Mouse (Mus musculus): Measurements from ENCODE around the gene Itgb5. TPM values are rescaled to one million over a fixed set of nuclear protein-coding genes. Genes with fewer than 3 reads are reported as not detected.

The Itgb5 gene
- polyA plus RNA-seq, 1 experiment from 2014 or later, result 13.5 TPM

GRCm38 (mm10) chr16:33840616-33841015 lies 11.2 kb downstream of the Itgb5 start:
- Histone ChIP-seq H3K4me2 (ENCODE audit: low read length) (no peak overlapping the region), H3K4me1 (ENCODE audit: control insufficient read depth, insufficient read depth, low read length) (peaks cover 3% of the 10 kb centered on the region; the same call in 1 of the 2 replicates), H3K4me3 (ENCODE audit: low read depth, low read length) (no peak overlapping the region), H3K27ac (ENCODE audit: low read length) (no peak overlapping the region), H3K27me3 (ENCODE audit: control insufficient read depth, insufficient read depth, low read depth, low read length) (no peaks in the 10 kb centered on the region; the same call in 1 of the 2 replicates), H3K36me3 (ENCODE audit: control insufficient read depth, insufficient read depth, low read length) (no peaks in the 10 kb centered on the region), H3K9ac (ENCODE audit: low read depth, low read length) (no peak overlapping the region), H3K9me3 (replicated peaks; ENCODE audit: control insufficient read depth, low read length, poor library complexity, severe bottlenecking) (no peaks in the 10 kb centered on the region)
- no peak for ATAC-seq
- 66% methylated on average over 6 of the region's 6 CpGs for WGBS

GRCm38 (mm10) chr16:33842081-33842880 lies 12.8 kb downstream of the Itgb5 start:
- ATAC-seq, result no peak
- Histone ChIP-seq H3K9ac (ENCODE audit: low read depth, low read length) (no peak overlapping the region), H3K27me3 (ENCODE audit: control insufficient read depth, insufficient read depth, low read depth, low read length) (no peaks in the 10 kb centered on the region; the same call in 1 of the 2 replicates), H3K4me3 (ENCODE audit: low read depth, low read length) (no peak overlapping the region), H3K27ac (ENCODE audit: low read length) (no peak overlapping the region), H3K4me2 (ENCODE audit: low read length) (no peak overlapping the region), H3K4me1 (ENCODE audit: control insufficient read depth, insufficient read depth, low read length) (peaks cover 3% of the 10 kb centered on the region; the same call in 1 of the 2 replicates), H3K36me3 (ENCODE audit: control insufficient read depth, insufficient read depth, low read length) (no peaks in the 10 kb centered on the region), H3K9me3 (replicated peaks; ENCODE audit: control insufficient read depth, low read length, poor library complexity, severe bottlenecking) (no peaks in the 10 kb centered on the region)
- WGBS, result 63% methylated on average over 12 of the region's 12 CpGs

- no peak for ATAC-seq
- Histone ChIP-seq H3K4me1 (ENCODE audit: control insufficient read depth, insufficient read depth, low read length) (peaks cover 3% of the 10 kb centered on the region; the same call in 1 of the 2 replicates), H3K9ac (ENCODE audit: low read depth, low read length) (no peak overlapping the region), H3K27ac (ENCODE audit: low read length) (no peak overlapping the region), H3K36me3 (ENCODE audit: control insufficient read depth, insufficient read depth, low read length) (no peaks in the 10 kb centered on the region), H3K4me3 (ENCODE audit: low read depth, low read length) (no peak overlapping the region), H3K9me3 (replicated peaks; ENCODE audit: control insufficient read depth, low read length, poor library complexity, severe bottlenecking) (no peaks in the 10 kb centered on the region), H3K27me3 (ENCODE audit: control insufficient read depth, insufficient read depth, low read depth, low read length) (no peaks in the 10 kb centered on the region; the same call in 1 of the 2 replicates), H3K4me2 (ENCODE audit: low read length) (no peak overlapping the region)
- 27% methylated on average over 4 of the region's 4 CpGs for WGBS
Measured at GRCm38 (mm10) chr16:33844150-33844611, 14.7 kb downstream of the Itgb5 start.

DNA sequence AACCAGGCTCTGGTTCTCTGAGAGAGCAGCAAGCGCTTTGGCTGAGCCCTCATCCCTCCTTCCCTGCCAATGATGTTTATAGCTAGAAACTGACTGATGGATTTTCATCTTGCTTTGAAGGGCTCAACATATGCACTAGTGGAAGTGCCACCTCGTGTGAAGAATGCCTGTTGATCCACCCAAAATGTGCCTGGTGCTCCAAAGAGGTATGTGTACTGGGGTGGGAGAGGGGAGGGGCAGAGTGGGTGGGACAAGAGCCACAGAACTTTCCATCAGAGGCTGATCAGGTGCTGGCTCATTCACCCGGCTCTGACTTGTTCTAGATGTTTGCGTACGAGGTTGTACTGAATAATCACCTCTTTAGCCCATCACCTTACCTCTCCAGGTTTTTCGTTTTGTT lies 15.4 kb downstream of the Itgb5 start:
- Histone ChIP-seq H3K36me3 (ENCODE audit: control insufficient read depth, insufficient read depth, low read length) (no peaks in the 10 kb centered on the region), H3K4me3 (ENCODE audit: low read depth, low read length) (no peak overlapping the region), H3K4me1 (ENCODE audit: control insufficient read depth, insufficient read depth, low read length) (peaks cover 3% of the 10 kb centered on the region; the same call in 1 of the 2 replicates), H3K27me3 (ENCODE audit: control insufficient read depth, insufficient read depth, low read depth, low read length) (no peaks in the 10 kb centered on the region; the same call in 1 of the 2 replicates), H3K27ac (ENCODE audit: low read length) (no peak overlapping the region), H3K4me2 (ENCODE audit: low read length) (no peak overlapping the region), H3K9me3 (replicated peaks; ENCODE audit: control insufficient read depth, low read length, poor library complexity, severe bottlenecking) (no peaks in the 10 kb centered on the region), H3K9ac (ENCODE audit: low read depth, low read length) (no peak overlapping the region)
- WGBS, result 79% methylated on average over 6 of the region's 6 CpGs
- no peak for ATAC-seq

DNA sequence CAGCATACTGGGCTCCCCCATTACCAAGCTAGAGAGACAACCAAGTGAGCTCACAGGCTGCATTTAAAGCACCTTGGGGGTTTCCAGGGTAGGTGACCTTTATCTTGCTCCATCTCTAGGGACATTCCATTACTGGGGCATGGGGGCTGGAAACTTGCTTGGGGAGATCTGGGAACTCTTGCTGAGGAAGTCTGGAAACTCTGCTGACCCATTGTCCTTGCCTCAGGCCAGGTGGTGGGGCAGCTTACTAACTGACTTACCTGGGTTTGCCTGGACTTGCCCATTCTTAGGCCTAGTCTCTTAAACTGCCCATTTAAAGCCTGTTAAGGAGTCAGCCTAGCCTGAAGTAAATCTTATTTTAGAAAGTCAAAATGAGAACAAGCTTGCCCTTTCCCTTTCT lies 23.8 kb downstream of the Itgb5 start:
- H3K4me3 ChIP-seq (ENCODE audit: low read depth, low read length), result no peak overlapping the region
- no peak overlapping the region for H3K9ac ChIP-seq (ENCODE audit: low read depth, low read length)
- no peaks in the 10 kb centered on the region for H3K27me3 ChIP-seq (ENCODE audit: control insufficient read depth, insufficient read depth, low read depth, low read length)
- ATAC-seq, result no peak
- no peak overlapping the region for H3K27ac ChIP-seq (ENCODE audit: low read length)
- H3K4me1 ChIP-seq (ENCODE audit: control insufficient read depth, insufficient read depth, low read length), result no peaks in the 10 kb centered on the region
- H3K36me3 ChIP-seq (ENCODE audit: control insufficient read depth, insufficient read depth, low read length), result no peaks in the 10 kb centered on the region
- no peaks in the 10 kb centered on the region for H3K9me3 ChIP-seq (replicated peaks; ENCODE audit: control insufficient read depth, low read length, poor library complexity, severe bottlenecking)
- no peak overlapping the region for H3K4me2 ChIP-seq (ENCODE audit: low read length)

GRCm38 (mm10) chr16:33858766-33859165 lies 29.3 kb downstream of the Itgb5 start:
- Histone ChIP-seq H3K9ac (ENCODE audit: low read depth, low read length) (no peak overlapping the region), H3K9me3 (replicated peaks; ENCODE audit: control insufficient read depth, low read length, poor library complexity, severe bottlenecking) (no peaks in the 10 kb centered on the region), H3K4me1 (ENCODE audit: control insufficient read depth, insufficient read depth, low read length) (peaks cover 7% of the 10 kb centered on the region; the same call in 1 of the 2 replicates), H3K27me3 (ENCODE audit: control insufficient read depth, insufficient read depth, low read depth, low read length) (no peaks in the 10 kb centered on the region), H3K36me3 (ENCODE audit: control insufficient read depth, insufficient read depth, low read length) (no peaks in the 10 kb centered on the region), H3K27ac (ENCODE audit: low read length) (no peak overlapping the region), H3K4me3 (ENCODE audit: low read depth, low read length) (no peak overlapping the region), H3K4me2 (ENCODE audit: low read length) (no peak overlapping the region)
- no peak for ATAC-seq
- 86% methylated on average over 2 of the region's 2 CpGs for whole genome bisulfite sequencing

DNA sequence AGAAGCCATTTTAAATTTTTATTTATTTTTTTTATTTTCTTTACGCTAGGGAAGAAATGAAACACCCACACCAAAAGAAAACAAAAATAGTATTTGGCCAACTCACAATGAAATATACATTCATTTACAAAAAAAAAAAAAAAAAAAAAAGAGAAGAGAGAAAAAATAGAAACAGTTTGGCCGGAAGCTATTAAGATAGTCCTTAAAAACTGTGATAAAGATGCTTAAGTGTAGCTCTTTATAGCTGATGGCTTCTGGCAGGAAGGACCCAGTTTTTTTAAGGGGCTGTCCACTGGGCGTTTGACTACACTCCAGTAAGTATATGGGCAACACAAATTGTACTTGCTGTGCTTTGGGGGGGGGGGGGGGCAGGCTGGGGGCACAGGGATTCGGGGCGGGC lies 29.9 kb downstream of the Itgb5 start:
- H3K4me2 ChIP-seq (ENCODE audit: low read length), result no peak overlapping the region; the same call in 1 of the 2 replicates
- H3K4me1 ChIP-seq (ENCODE audit: control insufficient read depth, insufficient read depth, low read length), result peaks cover 7% of the 10 kb centered on the region; the same call in 1 of the 2 replicates
- ATAC-seq, result no peak
- H3K4me3 ChIP-seq (ENCODE audit: low read depth, low read length), result no peak overlapping the region
- H3K27ac ChIP-seq (ENCODE audit: low read length), result no peak overlapping the region
- WGBS, result 53% methylated on average over 5 of the region's 5 CpGs
- no peaks in the 10 kb centered on the region for H3K9me3 ChIP-seq (replicated peaks; ENCODE audit: control insufficient read depth, low read length, poor library complexity, severe bottlenecking)
- H3K36me3 ChIP-seq (ENCODE audit: control insufficient read depth, insufficient read depth, low read length), result no peaks in the 10 kb centered on the region
- H3K27me3 ChIP-seq (ENCODE audit: control insufficient read depth, insufficient read depth, low read depth, low read length), result no peaks in the 10 kb centered on the region
- no peak overlapping the region for H3K9ac ChIP-seq (ENCODE audit: low read depth, low read length)

DNA sequence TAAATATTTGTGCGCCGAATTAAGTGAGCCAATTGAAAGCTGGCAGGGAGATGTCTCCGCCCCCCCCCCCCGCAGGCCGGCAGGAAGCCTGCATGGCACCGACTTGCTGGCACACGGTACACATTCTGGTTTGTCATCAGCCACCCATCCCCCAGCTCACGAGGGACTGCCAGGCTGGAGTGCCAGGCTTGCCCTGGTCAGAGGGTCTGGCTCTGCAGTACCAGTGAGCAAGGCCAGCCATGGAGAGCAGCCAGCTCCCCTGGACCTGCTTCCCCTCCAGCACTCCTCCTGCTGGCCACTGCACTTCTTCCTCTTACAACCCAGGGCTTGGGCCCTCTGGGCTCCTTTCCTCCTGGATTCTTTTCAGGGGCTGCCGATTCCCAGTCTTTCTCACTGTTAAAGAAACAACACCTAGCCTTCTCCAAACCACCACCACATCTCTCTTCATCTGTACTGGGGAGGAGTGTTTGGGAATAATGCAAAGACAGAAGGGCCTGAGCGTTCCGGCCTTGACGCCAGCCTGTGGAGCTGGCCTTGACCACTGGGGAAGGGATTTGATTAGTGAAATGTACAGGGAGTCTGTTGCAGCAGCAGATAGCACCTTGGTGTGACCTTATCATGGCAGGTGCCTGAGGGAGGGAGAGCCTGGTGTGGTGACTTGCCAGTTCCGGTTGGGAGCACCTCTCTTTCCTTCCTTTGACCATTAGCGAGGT lies 30.7 kb downstream of the Itgb5 start:
- H3K9ac ChIP-seq (ENCODE audit: low read depth, low read length), result no peak overlapping the region
- peak overlapping the region; percentile 31 for H3K4me2 ChIP-seq (ENCODE audit: low read length)
- H3K9me3 ChIP-seq (replicated peaks; ENCODE audit: control insufficient read depth, low read length, poor library complexity, severe bottlenecking), result no peaks in the 10 kb centered on the region
- 41% methylated on average over 14 of the region's 14 CpGs for WGBS
- ATAC-seq, result peak; percentile 95
- no peaks in the 10 kb centered on the region for H3K36me3 ChIP-seq (ENCODE audit: control insufficient read depth, insufficient read depth, low read length)
- H3K4me1 ChIP-seq (ENCODE audit: control insufficient read depth, insufficient read depth, low read length), result peaks cover 7% of the 10 kb centered on the region; the same call in 1 of the 2 replicates
- H3K4me3 ChIP-seq (ENCODE audit: low read depth, low read length), result no peak overlapping the region
- H3K27me3 ChIP-seq (ENCODE audit: control insufficient read depth, insufficient read depth, low read depth, low read length), result no peaks in the 10 kb centered on the region
- no peak overlapping the region for H3K27ac ChIP-seq (ENCODE audit: low read length)

GRCm38 (mm10) chr16:33862406-33862805 lies 32.9 kb downstream of the Itgb5 start:
- no peak overlapping the region for H3K4me2 ChIP-seq (ENCODE audit: low read length)
- H3K4me1 ChIP-seq (ENCODE audit: control insufficient read depth, insufficient read depth, low read length), result peaks cover 7% of the 10 kb centered on the region; the same call in 1 of the 2 replicates
- H3K27ac ChIP-seq (ENCODE audit: low read length), result no peak overlapping the region
- 79% methylated on average over 4 of the region's 4 CpGs for WGBS
- no peaks in the 10 kb centered on the region for H3K36me3 ChIP-seq (ENCODE audit: control insufficient read depth, insufficient read depth, low read length)
- no peak for ATAC-seq
- no peaks in the 10 kb centered on the region for H3K27me3 ChIP-seq (ENCODE audit: control insufficient read depth, insufficient read depth, low read depth, low read length)
- no peak overlapping the region for H3K9ac ChIP-seq (ENCODE audit: low read depth, low read length)
- H3K4me3 ChIP-seq (ENCODE audit: low read depth, low read length), result no peak overlapping the region
- no peaks in the 10 kb centered on the region for H3K9me3 ChIP-seq (replicated peaks; ENCODE audit: control insufficient read depth, low read length, poor library complexity, severe bottlenecking)
